Mouse (Mus musculus): ENCODE measurements around the gene Fbxo33. TPM values are rescaled to one million over a fixed set of nuclear protein-coding genes. Genes with fewer than 3 reads are reported as not detected.

The Fbxo33 gene
- polyA plus RNA-seq, 1 experiment, result 20.3 TPM

- H3K4me3 ChIP-seq (ENCODE audit: insufficient read depth, low read depth, low read length), result no peak overlapping the region
- H3K4me1 ChIP-seq (ENCODE audit: control insufficient read depth, insufficient read depth, insufficient read length, low read length), result peaks cover 7% of the 10 kb centered on the region
- no peak overlapping the region for H3K27ac ChIP-seq (replicated peaks; ENCODE audit: low read depth, low read length)
These were observed 2.8 kb downstream of the Fbxo33 start for GRCm38 (mm10) chr12:59216676-59217266.

GRCm38 (mm10) chr12:59216176-59216575 lies 3.3 kb downstream of the Fbxo33 start:
- H3K4me1 ChIP-seq (ENCODE audit: control insufficient read depth, insufficient read depth, insufficient read length, low read length), result peaks cover 7% of the 10 kb centered on the region
- no peak overlapping the region for H3K4me3 ChIP-seq (ENCODE audit: insufficient read depth, low read depth, low read length)
- H3K27ac ChIP-seq (replicated peaks; ENCODE audit: low read depth, low read length), result no peak overlapping the region

- Histone ChIP-seq H3K4me1 (ENCODE audit: control insufficient read depth, insufficient read depth, insufficient read length, low read length) (no peaks in the 10 kb centered on the region), H3K27ac (replicated peaks; ENCODE audit: low read depth, low read length) (no peak overlapping the region), H3K4me3 (ENCODE audit: insufficient read depth, low read depth, low read length) (no peak overlapping the region)
These were observed 11.7 kb downstream of the Fbxo33 start for GRCm38 (mm10) chr12:59207814-59208213.

GRCm38 (mm10) chr12:59207000-59207390 lies 12.5 kb downstream of the Fbxo33 start:
- Histone ChIP-seq H3K4me3 (ENCODE audit: insufficient read depth, low read depth, low read length) (no peak overlapping the region), H3K4me1 (ENCODE audit: control insufficient read depth, insufficient read depth, insufficient read length, low read length) (no peaks in the 10 kb centered on the region), H3K27ac (replicated peaks; ENCODE audit: low read depth, low read length) (no peak overlapping the region)

DNA sequence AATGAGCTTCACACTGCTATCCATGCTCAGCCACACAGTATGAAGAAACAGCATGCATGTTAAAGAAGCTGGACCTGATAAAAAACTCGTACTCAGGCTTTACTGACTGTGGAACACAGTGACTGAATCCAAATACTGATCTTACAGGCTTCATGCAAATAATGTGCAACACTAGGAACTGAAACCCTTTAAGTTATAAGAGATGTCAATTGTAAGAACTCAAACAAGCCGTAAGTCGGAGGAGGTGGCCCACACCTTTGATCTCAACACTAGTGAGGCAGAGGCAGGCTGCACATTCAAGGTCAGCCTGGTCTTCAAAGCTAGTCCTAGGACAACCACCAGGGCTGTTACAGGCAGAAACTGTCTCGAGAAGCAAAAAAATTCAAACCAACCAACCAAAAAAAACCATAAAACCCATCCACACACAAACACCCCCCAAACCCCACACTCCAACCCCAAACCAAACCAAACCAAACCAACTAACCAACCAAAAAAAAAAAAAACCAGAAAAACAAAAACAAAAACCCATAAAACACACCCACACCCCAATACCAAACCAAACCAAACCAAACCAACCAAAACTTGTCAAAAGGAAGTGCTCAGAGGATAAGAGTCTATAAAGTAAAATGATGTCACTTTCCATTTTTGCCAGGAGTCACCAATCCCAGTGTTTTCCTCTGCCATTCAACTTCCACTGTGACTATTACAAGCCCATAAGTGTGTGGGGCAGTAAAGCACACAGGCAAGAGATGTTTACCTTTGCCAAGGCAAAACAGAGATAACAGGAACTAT lies 13.1 kb downstream of the Fbxo33 start:
- Histone ChIP-seq H3K27ac (replicated peaks; ENCODE audit: low read depth, low read length) (no peak overlapping the region), H3K4me3 (ENCODE audit: insufficient read depth, low read depth, low read length) (no peak overlapping the region), H3K4me1 (ENCODE audit: control insufficient read depth, insufficient read depth, insufficient read length, low read length) (no peaks in the 10 kb centered on the region)

DNA sequence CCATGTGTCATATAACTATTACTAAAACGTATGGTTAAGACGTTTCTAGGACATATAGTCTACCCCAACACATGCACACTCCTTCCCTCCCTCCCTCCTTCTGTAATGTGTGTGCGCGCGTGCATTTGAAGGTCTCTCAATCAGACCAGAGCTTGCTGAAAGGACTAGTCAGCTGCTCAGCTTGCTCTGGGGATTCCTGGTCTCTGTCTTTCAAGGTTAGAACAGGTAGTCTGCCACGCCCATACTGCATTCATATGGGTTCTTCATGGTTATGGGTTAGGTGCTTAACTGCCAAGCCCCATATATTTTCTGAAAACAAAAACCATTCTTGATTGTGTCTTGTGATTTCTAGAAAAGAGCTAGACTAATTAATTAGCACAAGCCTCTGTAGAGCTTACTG lies 14.0 kb downstream of the Fbxo33 start:
- no peak overlapping the region for H3K27ac ChIP-seq (replicated peaks; ENCODE audit: low read depth, low read length)
- no peak overlapping the region for H3K4me3 ChIP-seq (ENCODE audit: insufficient read depth, low read depth, low read length)
- no peaks in the 10 kb centered on the region for H3K4me1 ChIP-seq (ENCODE audit: control insufficient read depth, insufficient read depth, insufficient read length, low read length)

GRCm38 (mm10) chr12:59199361-59199760 lies 20.2 kb downstream of the Fbxo33 start:
- no peak overlapping the region for H3K4me3 ChIP-seq (ENCODE audit: insufficient read depth, low read depth, low read length)
- H3K27ac ChIP-seq (replicated peaks; ENCODE audit: low read depth, low read length), result no peak overlapping the region
- no peaks in the 10 kb centered on the region for H3K4me1 ChIP-seq (ENCODE audit: control insufficient read depth, insufficient read depth, insufficient read length, low read length)

GRCm38 (mm10) chr12:59198750-59199149 lies 20.8 kb downstream of the Fbxo33 start:
- H3K4me1 ChIP-seq (ENCODE audit: control insufficient read depth, insufficient read depth, insufficient read length, low read length), result no peaks in the 10 kb centered on the region
- H3K4me3 ChIP-seq (ENCODE audit: insufficient read depth, low read depth, low read length), result no peak overlapping the region
- no peak overlapping the region for H3K27ac ChIP-seq (replicated peaks; ENCODE audit: low read depth, low read length)

DNA sequence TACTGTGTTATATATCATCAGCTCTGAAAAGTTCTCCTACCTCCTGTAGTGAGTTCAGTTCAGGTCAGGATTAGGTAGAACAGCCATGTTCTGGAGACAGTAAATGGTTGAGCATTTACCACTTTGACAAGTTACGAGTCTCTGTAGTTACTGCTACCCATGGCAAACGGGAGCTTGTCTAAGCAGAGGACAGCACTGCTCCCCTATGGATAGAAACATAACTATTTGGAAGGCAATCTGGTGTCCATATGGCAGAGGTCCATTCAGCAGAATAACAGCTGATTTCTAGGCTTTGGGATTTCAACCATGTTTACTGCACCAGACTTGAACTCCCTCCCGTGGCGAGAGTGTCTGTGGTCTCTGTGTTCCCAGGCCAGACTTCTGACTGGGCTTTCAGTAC lies 23.6 kb downstream of the Fbxo33 start:
- Histone ChIP-seq H3K27ac (replicated peaks; ENCODE audit: low read depth, low read length) (no peak overlapping the region), H3K4me3 (ENCODE audit: insufficient read depth, low read depth, low read length) (no peak overlapping the region), H3K4me1 (ENCODE audit: control insufficient read depth, insufficient read depth, insufficient read length, low read length) (no peaks in the 10 kb centered on the region)

GRCm38 (mm10) chr12:59195065-59195464 lies 24.5 kb downstream of the Fbxo33 start:
- H3K27ac ChIP-seq (replicated peaks; ENCODE audit: low read depth, low read length), result no peak overlapping the region
- no peak overlapping the region for H3K4me3 ChIP-seq (ENCODE audit: insufficient read depth, low read depth, low read length)
- H3K4me1 ChIP-seq (ENCODE audit: control insufficient read depth, insufficient read depth, insufficient read length, low read length), result no peaks in the 10 kb centered on the region

GRCm38 (mm10) chr12:59194341-59195003 lies 25.1 kb downstream of the Fbxo33 start:
- H3K27ac ChIP-seq (replicated peaks; ENCODE audit: low read depth, low read length), result no peak overlapping the region
- H3K4me1 ChIP-seq (ENCODE audit: control insufficient read depth, insufficient read depth, insufficient read length, low read length), result no peaks in the 10 kb centered on the region
- H3K4me3 ChIP-seq (ENCODE audit: insufficient read depth, low read depth, low read length), result no peak overlapping the region

DNA sequence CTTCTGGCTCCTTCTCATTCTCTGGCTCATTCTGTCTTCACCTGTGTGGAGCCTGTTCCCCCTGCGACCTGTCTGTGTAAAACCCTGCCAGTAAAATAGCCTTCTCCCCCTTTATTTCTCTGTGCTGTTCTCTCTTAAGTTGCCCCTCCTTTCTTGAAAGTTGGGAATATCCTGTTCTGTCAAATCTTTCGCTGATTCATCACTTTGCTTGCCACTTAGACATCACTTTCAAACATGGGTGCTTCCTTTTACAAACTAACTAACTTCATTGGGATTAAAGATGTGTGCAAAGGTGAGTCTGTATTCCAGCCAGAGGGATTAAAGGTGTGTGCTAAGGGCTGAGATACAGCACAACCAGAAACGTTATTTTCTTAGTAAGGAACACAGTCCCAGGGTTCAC lies 25.9 kb downstream of the Fbxo33 start:
- Histone ChIP-seq H3K4me1 (ENCODE audit: control insufficient read depth, insufficient read depth, insufficient read length, low read length) (no peaks in the 10 kb centered on the region), H3K4me3 (ENCODE audit: insufficient read depth, low read depth, low read length) (no peak overlapping the region), H3K27ac (replicated peaks; ENCODE audit: low read depth, low read length) (no peak overlapping the region)

DNA sequence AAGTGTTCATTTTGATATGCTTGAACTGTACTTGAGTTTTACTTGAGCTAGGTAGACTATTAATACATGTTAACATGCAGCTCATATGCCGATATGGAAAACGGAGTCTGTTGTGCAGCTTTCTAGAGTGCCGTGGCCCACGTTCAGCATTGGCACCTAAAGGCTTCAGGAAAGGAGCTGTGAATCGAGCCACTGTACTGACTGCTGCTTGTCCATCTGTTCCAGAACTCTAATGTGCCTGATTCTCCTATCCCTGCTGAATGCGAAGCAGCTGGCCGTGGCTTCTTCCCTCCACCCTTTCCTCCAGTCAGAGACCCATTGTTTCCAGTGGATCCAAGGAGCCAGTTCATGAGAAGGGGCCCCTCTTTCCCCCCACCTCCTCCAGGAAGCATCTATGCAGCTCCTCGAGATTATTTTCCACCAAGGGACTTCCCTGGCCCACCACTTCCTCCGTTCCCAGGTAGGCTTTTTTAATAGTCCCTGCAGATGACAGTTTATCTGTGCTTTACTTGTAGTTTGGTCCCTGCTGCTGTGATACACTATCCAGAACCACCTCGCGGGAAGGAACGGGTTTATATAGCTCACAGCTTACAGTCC lies 31.3 kb downstream of the Fbxo33 start:
- Histone ChIP-seq H3K4me1 (ENCODE audit: control insufficient read depth, insufficient read depth, insufficient read length, low read length) (no peaks in the 10 kb centered on the region), H3K4me3 (ENCODE audit: insufficient read depth, low read depth, low read length) (no peak overlapping the region), H3K27ac (replicated peaks; ENCODE audit: low read depth, low read length) (no peak overlapping the region)

- Histone ChIP-seq H3K4me1 (ENCODE audit: control insufficient read depth, insufficient read depth, insufficient read length, low read length) (no peaks in the 10 kb centered on the region), H3K27ac (replicated peaks; ENCODE audit: low read depth, low read length) (no peak overlapping the region), H3K4me3 (ENCODE audit: insufficient read depth, low read depth, low read length) (no peak overlapping the region)
These were observed 41.7 kb downstream of the Fbxo33 start for GRCm38 (mm10) chr12:59177814-59178213.

- Histone ChIP-seq H3K4me1 (ENCODE audit: control insufficient read depth, insufficient read depth, insufficient read length, low read length) (no peaks in the 10 kb centered on the region), H3K4me3 (ENCODE audit: insufficient read depth, low read depth, low read length) (no peak overlapping the region), H3K27ac (replicated peaks; ENCODE audit: low read depth, low read length) (no peak overlapping the region)
These were observed 49.6 kb downstream of the Fbxo33 start for GRCm38 (mm10) chr12:59169935-59170334.

Data from brown adipose tissue, adult 24 weeks (tissue).